Mouse (Mus musculus) limb, embryonic 12.5 days (tissue): ENCODE measurements around the gene Rbfox1. TPM values are rescaled to one million over a fixed set of nuclear protein-coding genes. Genes with fewer than 3 reads are reported as not detected.
A peak's percentile ranks its signal among the peaks of the same experiment; 100 is the strongest.

ENCODE experiments used
- ATAC-seq: fragments of 200-750 bp; cut with Nextera tagmentation; 2 replicates; pipeline ENCODE4 v1.8.0; 2017; ENCODE audit warnings: low read depth, moderate TSS enrichment; ENCODE audit not compliant: insufficient number of reproducible peaks, insufficient read depth, low FRiP score, low TSS enrichment
- H3K27ac ChIP-seq: fragments of 300-500 bp; sonication (generic); 2 replicates; pipeline ENCODE4 v1.5.1; 2016; ENCODE audit warnings: mild to moderate bottlenecking, moderate library complexity
- H3K27me3 ChIP-seq: fragments of 300-500 bp; sonication (generic); 2 replicates; pipeline ENCODE4 v1.6.1; 2016; ENCODE audit warnings: mild to moderate bottlenecking, moderate library complexity
- H3K36me3 ChIP-seq: fragments of 300-500 bp; sonication (generic); 2 replicates; pipeline ENCODE4 v1.6.1; 2016; ENCODE audit warnings: mild to moderate bottlenecking, moderate library complexity
- H3K4me1 ChIP-seq: fragments of 300-500 bp; sonication (generic); replicated peaks from 2 replicates; pipeline ENCODE4 v1.6.1; 2016
- H3K4me2 ChIP-seq: fragments of 300-500 bp; sonication (generic); 2 replicates; pipeline ENCODE4 v1.6.1; 2016; ENCODE audit warnings: mild to moderate bottlenecking, moderate library complexity
- H3K4me3 ChIP-seq: fragments of 300-500 bp; sonication (generic); replicated peaks from 2 replicates; pipeline ENCODE4 v1.5.1; 2016; ENCODE audit warnings: mild to moderate bottlenecking
- H3K9ac ChIP-seq: fragments of 300-500 bp; sonication (generic); replicated peaks from 2 replicates; pipeline ENCODE4 v1.6.1; 2016; ENCODE audit warnings: mild to moderate bottlenecking, moderate library complexity
- H3K9me3 ChIP-seq: fragments of 300-500 bp; sonication (generic); 2 replicates; pipeline ENCODE4 v1.6.1; 2016; ENCODE audit warnings: mild to moderate bottlenecking, moderate library complexity
- WGBS: fragments of 180-500 bp; shearing (Covaris S2); methylation state at CpG from one replicate; pipeline ENCODE4 v1.1.7; 2016; 5-methylcytosine and 5-hydroxymethylcytosine counted together
- polyA plus RNA-seq: library from polyadenylated mRNA; unstranded; fragments of >200 nt; fragmentation: Nextera tagmentation; extraction: Ambion mirVana; gene quantifications from 2 replicates; pipeline ENCODE4 v1.2.1, GENCODE M21; 2016

Gene Rbfox1
- polyA plus RNA-seq, 1 experiment from 2014 or later, result 1.9 TPM

DNA sequence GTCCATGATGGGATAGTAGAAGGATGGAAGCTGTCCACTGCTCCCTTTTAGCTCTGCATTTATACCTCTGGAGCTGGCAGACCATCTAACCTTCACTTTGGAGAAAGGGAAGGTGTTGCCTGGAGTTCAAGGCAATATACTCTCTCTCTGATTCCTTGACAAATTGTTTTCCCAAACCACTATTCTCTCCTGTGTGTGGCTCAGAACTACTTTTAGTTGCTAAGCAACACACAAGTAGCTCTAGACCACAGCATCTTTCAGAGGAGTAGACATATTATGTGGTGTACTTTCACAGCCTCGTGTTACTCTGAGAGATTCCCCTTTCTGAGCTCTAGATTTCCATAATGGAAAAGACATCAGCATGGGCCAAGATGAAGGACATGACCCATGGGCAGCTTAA lies 417.9 kb downstream of the Rbfox1 start:
- no peak overlapping the region for H3K27ac ChIP-seq
- WGBS, result 79% methylated on average over 1 of the region's 1 CpGs
- no peak overlapping the region for H3K9ac ChIP-seq
- ATAC-seq, result no peak
- H3K4me1 ChIP-seq, result no peaks in the 10 kb centered on the region
- no peaks in the 10 kb centered on the region for H3K9me3 ChIP-seq
- no peaks in the 10 kb centered on the region for H3K36me3 ChIP-seq
- no peak overlapping the region for H3K4me3 ChIP-seq
- no peaks in the 10 kb centered on the region for H3K27me3 ChIP-seq
- no peak overlapping the region for H3K4me2 ChIP-seq

DNA sequence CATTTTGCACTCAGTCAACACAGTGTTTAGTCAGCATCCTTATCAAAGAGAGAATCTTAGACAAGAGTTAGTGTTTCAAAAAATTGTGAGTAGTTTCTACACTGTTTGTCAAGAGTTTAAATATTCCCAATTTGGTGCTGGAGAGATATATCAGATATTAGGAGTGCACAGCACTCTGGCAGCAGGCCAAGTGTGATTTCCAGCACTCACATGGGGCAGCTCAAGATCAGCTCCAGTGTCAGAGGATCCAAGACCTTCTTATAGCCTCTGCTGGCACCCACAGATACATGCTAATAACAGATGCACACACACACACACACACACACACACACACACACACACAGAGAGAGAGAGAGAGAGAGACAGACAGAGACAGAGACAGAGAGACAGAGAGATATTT lies 424.8 kb downstream of the Rbfox1 start:
- H3K9ac ChIP-seq, result no peak overlapping the region
- H3K36me3 ChIP-seq, result no peaks in the 10 kb centered on the region
- no peaks in the 10 kb centered on the region for H3K27me3 ChIP-seq
- no peak overlapping the region for H3K4me2 ChIP-seq
- H3K9me3 ChIP-seq, result no peaks in the 10 kb centered on the region
- H3K4me3 ChIP-seq, result no peak overlapping the region
- no peak for ATAC-seq
- no peaks in the 10 kb centered on the region for H3K4me1 ChIP-seq
- no peak overlapping the region for H3K27ac ChIP-seq

DNA sequence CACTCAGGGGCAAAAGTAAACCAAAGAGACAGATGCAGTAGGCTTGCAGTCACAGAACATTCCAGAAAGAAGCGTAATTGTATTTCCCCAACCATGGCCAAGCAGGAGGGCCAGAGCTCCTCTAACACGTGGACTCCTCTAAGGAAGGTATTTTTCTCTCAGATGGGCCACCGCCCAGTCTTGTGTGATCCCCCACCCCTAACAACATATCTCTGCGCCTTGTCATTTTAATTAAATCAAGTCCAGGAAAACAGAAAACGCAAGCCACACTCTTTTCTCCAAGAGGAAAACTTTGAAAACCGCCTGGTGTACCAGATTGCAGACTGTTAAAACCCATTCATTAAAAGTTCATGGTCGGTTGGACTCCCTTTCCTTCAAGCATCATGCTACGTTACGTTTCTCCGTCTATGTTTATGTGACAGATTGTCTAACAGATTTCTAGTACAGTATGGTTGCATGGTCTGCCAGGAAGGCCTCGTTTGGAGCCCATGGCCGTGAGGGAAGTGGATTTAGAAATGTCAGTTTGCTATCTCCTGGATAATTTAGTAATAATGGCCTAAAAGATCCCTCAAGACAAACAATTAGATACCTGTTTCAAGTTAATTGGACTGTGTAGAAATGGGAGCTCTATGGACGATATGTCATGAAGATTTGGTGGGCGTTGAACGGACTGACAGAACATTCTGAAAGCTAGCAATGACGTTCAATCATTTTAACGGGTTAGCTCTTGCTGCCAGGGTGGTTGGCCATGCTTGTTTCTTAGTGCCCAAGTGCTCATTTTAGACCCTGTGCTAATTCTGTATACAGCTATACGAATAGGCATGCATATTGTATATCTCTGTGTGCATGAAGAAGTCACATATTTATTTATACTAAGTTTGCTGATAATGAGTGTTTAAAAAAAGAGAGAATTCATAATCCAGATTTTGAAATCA lies 425.9 kb downstream of the Rbfox1 start:
- H3K36me3 ChIP-seq, result no peaks in the 10 kb centered on the region
- no peak overlapping the region for H3K9ac ChIP-seq
- no peaks in the 10 kb centered on the region for H3K4me1 ChIP-seq
- H3K4me3 ChIP-seq, result no peak overlapping the region
- 80% methylated on average over 18 of the region's 18 CpGs for WGBS
- no peak overlapping the region for H3K27ac ChIP-seq
- no peaks in the 10 kb centered on the region for H3K27me3 ChIP-seq
- no peak overlapping the region for H3K4me2 ChIP-seq
- ATAC-seq, result no peak
- no peaks in the 10 kb centered on the region for H3K9me3 ChIP-seq

GRCm38 (mm10) chr16:6313689-6314088 lies 428.5 kb downstream of the Rbfox1 start:
- H3K9ac ChIP-seq, result no peak overlapping the region
- no peaks in the 10 kb centered on the region for H3K9me3 ChIP-seq
- no peak for ATAC-seq
- no peaks in the 10 kb centered on the region for H3K36me3 ChIP-seq
- H3K27me3 ChIP-seq, result no peaks in the 10 kb centered on the region
- no peak overlapping the region for H3K27ac ChIP-seq
- no peak overlapping the region for H3K4me2 ChIP-seq
- H3K4me3 ChIP-seq, result no peak overlapping the region
- H3K4me1 ChIP-seq, result no peaks in the 10 kb centered on the region
- 83% methylated on average over 6 of the region's 6 CpGs for WGBS

- Histone ChIP-seq H3K9me3 (no peaks in the 10 kb centered on the region), H3K4me1 (no peaks in the 10 kb centered on the region), H3K4me3 (no peak overlapping the region), H3K4me2 (no peak overlapping the region), H3K36me3 (no peaks in the 10 kb centered on the region), H3K27ac (no peak overlapping the region), H3K27me3 (no peaks in the 10 kb centered on the region), H3K9ac (no peak overlapping the region)
- ATAC-seq, result no peak
- 65% methylated on average over 1 of the region's 1 CpGs for WGBS
Measured at GRCm38 (mm10) chr16:6324832-6325231, 439.7 kb downstream of the Rbfox1 start.

GRCm38 (mm10) chr16:6331400-6331939 lies 446.3 kb downstream of the Rbfox1 start:
- Histone ChIP-seq H3K9ac (no peak overlapping the region), H3K4me3 (no peak overlapping the region), H3K4me2 (no peak overlapping the region), H3K27ac (no peak overlapping the region), H3K9me3 (no peaks in the 10 kb centered on the region), H3K36me3 (no peaks in the 10 kb centered on the region), H3K27me3 (no peaks in the 10 kb centered on the region), H3K4me1 (no peaks in the 10 kb centered on the region)
- WGBS, result 66% methylated on average over 10 of the region's 10 CpGs
- ATAC-seq, result no peak

DNA sequence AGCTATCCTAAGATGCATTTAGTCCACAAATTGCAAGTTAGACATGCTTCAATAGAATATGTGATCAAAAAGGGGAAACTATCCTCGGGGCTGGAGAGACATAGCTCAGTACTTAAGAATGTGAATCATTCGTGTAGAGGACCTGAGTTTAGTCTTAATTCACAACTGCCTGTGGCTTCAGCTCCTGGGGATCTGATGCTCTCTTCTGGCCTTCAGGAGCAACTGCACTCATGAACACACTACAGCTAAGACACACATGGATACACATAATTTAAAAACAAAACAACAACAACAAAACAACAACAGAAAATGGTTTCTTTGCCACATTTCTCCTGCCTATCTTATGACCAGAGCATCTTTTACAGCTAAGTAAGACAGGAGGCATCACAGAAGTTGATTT lies 448.1 kb downstream of the Rbfox1 start:
- Histone ChIP-seq H3K9ac (no peak overlapping the region), H3K9me3 (no peaks in the 10 kb centered on the region), H3K36me3 (no peaks in the 10 kb centered on the region), H3K27me3 (no peaks in the 10 kb centered on the region), H3K4me1 (no peaks in the 10 kb centered on the region), H3K27ac (no peak overlapping the region), H3K4me2 (no peak overlapping the region), H3K4me3 (no peak overlapping the region)
- no peak for ATAC-seq
- 71% methylated on average over 2 of the region's 2 CpGs for WGBS

GRCm38 (mm10) chr16:6348103-6348502 lies 462.9 kb downstream of the Rbfox1 start:
- H3K9ac ChIP-seq, result no peak overlapping the region
- H3K27me3 ChIP-seq, result peaks cover 45% of the 10 kb centered on the region
- no peak overlapping the region for H3K27ac ChIP-seq
- no peaks in the 10 kb centered on the region for H3K36me3 ChIP-seq
- ATAC-seq, result no peak
- H3K4me3 ChIP-seq, result peak overlapping the region; percentile 37
- H3K9me3 ChIP-seq, result no peaks in the 10 kb centered on the region
- 29% methylated on average over 9 of the region's 9 CpGs for WGBS
- peak overlapping the region; percentile 65 for H3K4me2 ChIP-seq
- H3K4me1 ChIP-seq, result peaks cover 6% of the 10 kb centered on the region; the same call in 1 of the 2 replicates

DNA sequence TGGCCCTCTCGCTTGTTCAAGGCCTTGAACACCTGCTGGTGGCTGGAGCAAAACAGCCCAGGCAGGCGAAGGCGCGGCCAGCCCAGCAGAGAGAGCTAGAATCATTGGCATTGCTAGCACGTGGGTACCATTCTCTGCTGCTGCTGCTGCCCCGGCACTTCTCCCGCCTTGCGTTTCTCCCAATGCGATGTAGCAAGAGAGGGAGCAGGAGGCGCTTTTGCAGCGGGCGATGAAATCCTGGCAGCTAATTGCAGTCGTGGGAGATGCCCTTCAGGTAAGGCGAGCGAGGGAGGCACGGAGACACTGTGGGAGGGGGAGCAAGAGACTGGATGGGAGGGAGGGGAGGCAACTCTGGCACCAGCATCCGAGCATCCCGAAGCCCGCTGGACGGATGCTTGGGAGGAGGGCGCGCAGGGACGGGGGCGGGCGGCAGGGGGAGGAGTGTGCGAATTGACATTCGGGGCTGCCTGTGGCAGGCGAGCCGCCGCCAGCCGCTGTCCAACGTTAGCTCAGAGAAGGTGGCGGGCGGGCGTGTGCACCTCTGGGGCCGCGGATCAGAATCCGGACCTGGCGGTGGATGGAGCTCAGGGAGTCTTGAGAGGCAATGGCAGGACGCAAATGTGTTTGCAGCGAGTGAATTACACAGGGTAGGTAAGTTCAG lies 463.6 kb downstream of the Rbfox1 start:
- Histone ChIP-seq H3K4me3 (peak overlapping the region; percentile 37), H3K27ac (no peak overlapping the region), H3K4me2 (peak overlapping the region; percentile 65), H3K4me1 (peaks cover 6% of the 10 kb centered on the region; the same call in 1 of the 2 replicates), H3K9me3 (no peaks in the 10 kb centered on the region), H3K36me3 (no peaks in the 10 kb centered on the region), H3K27me3 (peaks cover 47% of the 10 kb centered on the region), H3K9ac (0 out of 2 replicates have a peak overlapping the region, but pooled peaks have one; percentile 18)
- WGBS, result 1% methylated on average over 41 of the region's 41 CpGs
- 0 out of 2 replicates have a peak, but pooled peaks have one; percentile 56 for ATAC-seq

- Histone ChIP-seq H3K4me2 (peak overlapping the region; percentile 65), H3K27me3 (peaks cover 47% of the 10 kb centered on the region), H3K4me1 (peaks cover 6% of the 10 kb centered on the region; the same call in 1 of the 2 replicates), H3K27ac (no peak overlapping the region), H3K9ac (no peak overlapping the region), H3K9me3 (no peaks in the 10 kb centered on the region), H3K36me3 (no peaks in the 10 kb centered on the region), H3K4me3 (peak overlapping the region; percentile 37)
- no peak for ATAC-seq
- WGBS, result 37% methylated on average over 16 of the region's 16 CpGs
Measured at GRCm38 (mm10) chr16:6349381-6349780, 464.2 kb downstream of the Rbfox1 start.

DNA sequence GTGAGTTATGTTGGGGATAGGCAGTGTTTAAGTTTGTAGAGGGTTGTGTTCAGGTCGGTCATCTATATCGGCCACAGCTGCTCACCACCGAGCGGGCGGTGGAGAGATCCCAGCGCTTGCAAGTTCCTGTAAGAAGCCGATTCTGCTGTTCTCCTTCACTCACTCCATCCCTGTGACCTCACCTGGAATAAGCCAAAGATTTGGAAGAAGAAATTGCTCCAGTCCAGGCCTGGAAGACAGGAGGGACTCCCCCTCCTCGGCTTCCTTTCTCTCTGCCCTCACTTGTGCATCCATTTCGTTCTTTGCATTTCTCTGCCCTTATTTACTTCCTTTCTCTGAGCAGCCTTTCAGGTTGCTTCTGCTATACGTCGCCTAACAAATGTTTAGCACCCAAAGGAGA lies 465.1 kb downstream of the Rbfox1 start:
- Histone ChIP-seq H3K36me3 (no peaks in the 10 kb centered on the region), H3K4me3 (no peak overlapping the region), H3K9ac (no peak overlapping the region), H3K4me2 (no peak overlapping the region), H3K4me1 (peaks cover 6% of the 10 kb centered on the region; the same call in 1 of the 2 replicates), H3K27me3 (peaks cover 47% of the 10 kb centered on the region), H3K27ac (no peak overlapping the region), H3K9me3 (no peaks in the 10 kb centered on the region)
- WGBS, result 89% methylated on average over 11 of the region's 11 CpGs
- no peak for ATAC-seq
